Mouse (Mus musculus) liver, embryonic 14.5 days (tissue): ENCODE measurements at regions not wholly inside any gene's neighbourhood (a gene's known extent, or its start where the extent isn't known, plus 50 kb on each side); places are given as distances from the start of the nearest gene placed in this dataset.
A peak's percentile ranks its signal among the peaks of the same experiment; 100 is the strongest.

ENCODE experiments used
- ATAC-seq: fragments of 200-750 bp; cut with Nextera tagmentation; 2 replicates; pipeline ENCODE4 v1.8.0; 2017; ENCODE audit warnings: moderate number of reproducible peaks, mild to moderate bottlenecking, moderate library complexity; ENCODE audit not compliant: insufficient read depth
- DNase-seq, 3 experiments: peaks; one replicate each; pipeline ENCODE4 v3.0.0-alpha.2; 2012 to 2013; ENCODE audit warnings: low read depth in 3 of 3, low spot score in 3 of 3
- H3K27ac ChIP-seq: fragments of 300-500 bp; sonication (generic); 2 replicates; pipeline ENCODE4 v1.5.1; 2014; ENCODE audit warnings: moderate library complexity, mild to moderate bottlenecking, control low read depth, inconsistent platforms
- H3K27me3 ChIP-seq: fragments of 300-500 bp; sonication (generic); 2 replicates; pipeline ENCODE4 v1.6.1; 2014; ENCODE audit warnings: mild to moderate bottlenecking, low read length, moderate library complexity; ENCODE audit not compliant: control insufficient read depth, insufficient read depth
- H3K36me3 ChIP-seq: fragments of 300-500 bp; sonication (generic); replicated peaks from 2 replicates; pipeline ENCODE4 v1.6.1; 2014; ENCODE audit warnings: low read depth; ENCODE audit not compliant: control insufficient read depth, insufficient read depth
- H3K4me1 ChIP-seq, 2 experiments: fragments of 200-500 bp in 1 of 2; fragments of 300-500 bp in 1 of 2; sonication (generic) in 1 of 2; replicated peaks; 2 replicates each; pipeline ENCODE4 v1.6.1; 2012 to 2014; ENCODE audit warnings: antibody characterized with exemption in 1 of 2, inconsistent platforms in 1 of 2, low read length in 1 of 2; ENCODE audit not compliant: control insufficient read depth in 2 of 2, insufficient read depth in 2 of 2
- H3K4me2 ChIP-seq: fragments of 300-500 bp; sonication (generic); 2 replicates; pipeline ENCODE4 v1.6.1; 2014; ENCODE audit warnings: low read depth, mild to moderate bottlenecking, control low read depth, moderate library complexity
- H3K4me3 ChIP-seq, 2 experiments: fragments of 200-500 bp in 1 of 2; fragments of 300-500 bp in 1 of 2; sonication (generic) in 1 of 2; 2 replicates each; pipeline ENCODE4 v1.5.1; 2012 to 2014; ENCODE audit warnings: low read depth in 2 of 2, low read length in 2 of 2, mild to moderate bottlenecking in 2 of 2, control low read depth in 1 of 2, inconsistent platforms in 1 of 2, moderate library complexity in 1 of 2; ENCODE audit not compliant: insufficient read depth in 1 of 2
- H3K9ac ChIP-seq: fragments of 300-500 bp; sonication (generic); replicated peaks from 2 replicates; pipeline ENCODE4 v1.6.1; 2014; ENCODE audit warnings: mild to moderate bottlenecking, control low read depth, moderate library complexity
- H3K9me3 ChIP-seq: fragments of 300-500 bp; sonication (generic); 2 replicates; pipeline ENCODE4 v1.6.1; 2016; ENCODE audit warnings: low read length, mixed read lengths; ENCODE audit not compliant: control insufficient read depth
- CTCF ChIP-seq: IDR thresholded peaks from 2 replicates; pipeline ENCODE4 v1.5.1; 2016; ENCODE audit warnings: antibody characterized with exemption, low read depth, control low read depth
- EP300 ChIP-seq: IDR thresholded peaks from 2 replicates; pipeline ENCODE4 v1.6.1; 2016; ENCODE audit warnings: antibody characterized with exemption, low read depth
- WGBS: fragments of 180-500 bp; shearing (Covaris S2); extraction: QIAGEN DNeasy Blood & Tissue Kit; methylation state at CpG from one replicate; pipeline ENCODE4 v1.1.7; 2014; ENCODE audit not compliant: insufficient replicate concordance; 5-methylcytosine and 5-hydroxymethylcytosine counted together

- WGBS: 70% methylated on average over 3 of the region's 3 CpGs
- no peak for TF ChIP-seq CTCF
- no peak for TF ChIP-seq EP300
- H3K4me2 ChIP-seq: no peak overlapping the region
- DNase-seq (no peak), ATAC-seq (no peak)
- no peak overlapping the region for H3K9ac ChIP-seq
- no peaks in the 10 kb centered on the region for H3K36me3 ChIP-seq
- H3K9me3 ChIP-seq: no peaks in the 10 kb centered on the region
- 0 out of 4 replicates have a peak, but pooled peaks cover 0 to 1% of the 10 kb centered on the region in 2 experiments for H3K4me1 ChIP-seq
- no peak overlapping the region for H3K4me3 ChIP-seq
- no peak overlapping the region for H3K27ac ChIP-seq
- no peaks in the 10 kb centered on the region for H3K27me3 ChIP-seq
Observed at GRCm38 (mm10) chr10:8951937-8952336, 66.1 kb upstream of the Sash1 start.

- no peaks in the 10 kb centered on the region for H3K36me3 ChIP-seq
- H3K9me3 ChIP-seq: no peaks in the 10 kb centered on the region
- no peak overlapping the region for H3K27ac ChIP-seq
- WGBS: 67% methylated on average over 10 of the region's 10 CpGs
- no peak overlapping the region for H3K4me2 ChIP-seq
- ATAC-seq (no peak), DNase-seq (no peak)
- no peak overlapping the region for H3K9ac ChIP-seq
- no peak overlapping the region for H3K4me3 ChIP-seq
- H3K4me1 ChIP-seq: 0 out of 4 replicates have a peak, but pooled peaks cover 0 to 1% of the 10 kb centered on the region in 2 experiments
- no peaks in the 10 kb centered on the region for H3K27me3 ChIP-seq
- TF ChIP-seq EP300 (no peak), CTCF (no peak)
Observed at GRCm38 (mm10) chr10:8951236-8951825, 65.5 kb upstream of the Sash1 start.

- 15% methylated on average over 3 of the region's 3 CpGs for WGBS
- DNase-seq (no peak), ATAC-seq (no peak)
- Histone ChIP-seq H3K4me3 (no peak overlapping the region), H3K4me2 (no peak overlapping the region), H3K4me1 (0 out of 4 replicates have a peak, but pooled peaks cover 0 to 1% of the 10 kb centered on the region in 2 experiments), H3K27ac (no peak overlapping the region), H3K9me3 (no peaks in the 10 kb centered on the region), H3K36me3 (no peaks in the 10 kb centered on the region), H3K27me3 (no peaks in the 10 kb centered on the region), H3K9ac (no peak overlapping the region)
- TF ChIP-seq CTCF (no peak), EP300 (no peak)
Observed at GRCm38 (mm10) chr10:8948227-8948626, 62.4 kb upstream of the Sash1 start.

GRCm38 (mm10) chr10:8945195-8945751, 59.4 kb upstream of the Sash1 start:
- no peaks in the 10 kb centered on the region for H3K27me3 ChIP-seq
- H3K4me3 ChIP-seq: no peak overlapping the region
- no peak overlapping the region for H3K9ac ChIP-seq
- no peak overlapping the region for H3K27ac ChIP-seq
- TF ChIP-seq CTCF (no peak), EP300 (no peak)
- H3K36me3 ChIP-seq: no peaks in the 10 kb centered on the region
- no peak overlapping the region for H3K4me2 ChIP-seq
- 28% methylated on average over 17 of the region's 17 CpGs for WGBS
- peak; percentile 23; the same call in 1 of the 2 replicates for ATAC-seq
- H3K9me3 ChIP-seq: no peaks in the 10 kb centered on the region
- DNase-seq: peak in 1 of 3 experiments; percentile 9
- H3K4me1 ChIP-seq: 0 out of 4 replicates have a peak, but pooled peaks cover 0 to 1% of the 10 kb centered on the region in 2 experiments

GRCm38 (mm10) chr10:8944586-8944985, 58.7 kb upstream of the Sash1 start:
- no peak overlapping the region for H3K9ac ChIP-seq
- no peaks in the 10 kb centered on the region for H3K27me3 ChIP-seq
- no peak for TF ChIP-seq EP300
- TF ChIP-seq CTCF: no peak
- ATAC-seq (no peak), DNase-seq (no peak)
- no peak overlapping the region for H3K27ac ChIP-seq
- 0 out of 4 replicates have a peak, but pooled peaks cover 0 to 1% of the 10 kb centered on the region in 2 experiments for H3K4me1 ChIP-seq
- 53% methylated on average over 5 of the region's 5 CpGs for WGBS
- no peak overlapping the region for H3K4me3 ChIP-seq
- H3K4me2 ChIP-seq: no peak overlapping the region
- H3K9me3 ChIP-seq: no peaks in the 10 kb centered on the region
- no peaks in the 10 kb centered on the region for H3K36me3 ChIP-seq
